Mouse (Mus musculus) hindbrain, embryonic 16.5 days (tissue): ENCODE results near the gene Tbx4. TPM values are rescaled to one million over a fixed set of nuclear protein-coding genes. Genes with fewer than 3 reads are reported as not detected.

Experiments
- ATAC-seq: fragments of 200-750 bp; cut with Nextera tagmentation; 2 replicates; pipeline ENCODE4 v1.8.0; 2017; ENCODE audit warnings: moderate TSS enrichment, moderate library complexity
- H3K27ac ChIP-seq: fragments of 300-500 bp; sonication (generic); 2 replicates; pipeline ENCODE4 v1.5.1; 2014; ENCODE audit warnings: low read depth, mild to moderate bottlenecking, control low read depth, low read length, moderate library complexity
- H3K27me3 ChIP-seq: fragments of 300-500 bp; sonication (generic); replicated peaks from 2 replicates; pipeline ENCODE4 v1.6.1; 2014; ENCODE audit warnings: low read length; ENCODE audit not compliant: control insufficient read depth, insufficient read depth
- H3K36me3 ChIP-seq: fragments of 300-500 bp; sonication (generic); 2 replicates; pipeline ENCODE4 v1.6.1; 2014; ENCODE audit warnings: mild to moderate bottlenecking, low read length, moderate library complexity, mixed read lengths; ENCODE audit not compliant: control insufficient read depth, insufficient read depth
- H3K4me1 ChIP-seq: fragments of 300-500 bp; sonication (generic); 2 replicates; pipeline ENCODE4 v1.6.1; 2014; ENCODE audit warnings: low read depth, low read length; ENCODE audit not compliant: control insufficient read depth, insufficient read depth
- H3K4me2 ChIP-seq: fragments of 300-500 bp; sonication (generic); 2 replicates; pipeline ENCODE4 v1.6.1; 2014; ENCODE audit warnings: mild to moderate bottlenecking, low read length, control low read depth, moderate library complexity
- H3K4me3 ChIP-seq: fragments of 300-500 bp; sonication (generic); 2 replicates; pipeline ENCODE4 v1.5.1; 2014; ENCODE audit warnings: mild to moderate bottlenecking, low read length, control low read depth, moderate library complexity
- H3K9ac ChIP-seq: fragments of 300-500 bp; sonication (generic); 2 replicates; pipeline ENCODE4 v1.6.1; 2014; ENCODE audit warnings: low read depth, mild to moderate bottlenecking, control low read depth, low read length, moderate library complexity
- H3K9me3 ChIP-seq: fragments of 300-500 bp; sonication (generic); 2 replicates; pipeline ENCODE4 v1.6.1; 2014; ENCODE audit warnings: mild to moderate bottlenecking, low read length, moderate library complexity; ENCODE audit not compliant: control insufficient read depth
- WGBS: fragments of 180-500 bp; shearing (Covaris S2); extraction: QIAGEN DNeasy Blood & Tissue Kit; methylation state at CpG from one replicate; pipeline ENCODE4 v1.1.7; 2014; 5-methylcytosine and 5-hydroxymethylcytosine counted together
- polyA plus RNA-seq: library from polyadenylated mRNA; unstranded; fragments of >200 nt; fragmentation: Nextera tagmentation; extraction: Ambion mirVana; gene quantifications from 2 replicates; pipeline ENCODE4 v1.2.1, GENCODE M21; 2015

Tbx4 gene
- polyA plus RNA-seq, result 0.40 TPM in 2 replicates

DNA sequence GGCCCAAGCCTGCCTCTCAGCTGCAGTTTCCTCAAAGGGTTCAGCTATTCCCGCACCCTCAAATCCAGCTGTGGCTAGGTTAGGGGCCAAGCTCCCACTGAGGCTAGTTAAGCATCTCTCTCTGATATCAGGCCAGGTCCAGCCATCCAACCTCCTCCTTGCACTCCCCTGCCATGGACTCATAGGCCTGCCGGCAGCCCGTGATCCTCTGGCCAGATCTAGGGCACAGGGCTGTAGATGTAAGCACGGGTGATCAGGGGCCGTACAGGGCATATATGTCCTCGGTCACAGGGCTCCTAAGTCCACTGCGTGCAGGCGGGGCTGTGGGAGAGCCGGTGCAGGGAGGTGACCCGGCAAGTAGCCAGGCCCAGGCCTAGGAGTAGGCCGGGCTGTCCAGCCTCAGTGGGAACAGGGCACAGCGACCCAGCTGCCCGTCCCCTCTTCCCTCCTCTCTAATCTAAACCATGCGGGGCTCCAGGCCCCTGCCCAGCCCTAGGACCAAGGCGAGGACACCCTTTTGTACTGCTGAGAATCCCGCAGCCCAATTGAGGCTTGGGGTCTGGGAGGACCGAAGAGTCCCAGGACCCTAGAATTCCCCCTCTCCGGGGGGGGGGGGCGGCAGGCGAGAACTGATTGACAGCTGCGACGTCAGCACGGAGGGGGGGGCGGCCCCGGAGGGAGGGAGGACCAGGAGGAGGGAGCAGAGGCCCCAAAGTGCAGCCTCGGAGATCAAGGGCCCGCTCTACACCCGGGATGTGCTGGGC, at the start of gene Tbx4:
TSS of gene Tbx4 (plus strand) at position 758 of the 764 bp plus-strand sequence.
- WGBS, result 15% methylated on average over 20 of the region's 28 CpGs
- H3K27me3 ChIP-seq, result peaks cover 49% of the 10 kb centered on the region
- ATAC-seq, result no peak; the same call in 1 of the 2 replicates

DNA sequence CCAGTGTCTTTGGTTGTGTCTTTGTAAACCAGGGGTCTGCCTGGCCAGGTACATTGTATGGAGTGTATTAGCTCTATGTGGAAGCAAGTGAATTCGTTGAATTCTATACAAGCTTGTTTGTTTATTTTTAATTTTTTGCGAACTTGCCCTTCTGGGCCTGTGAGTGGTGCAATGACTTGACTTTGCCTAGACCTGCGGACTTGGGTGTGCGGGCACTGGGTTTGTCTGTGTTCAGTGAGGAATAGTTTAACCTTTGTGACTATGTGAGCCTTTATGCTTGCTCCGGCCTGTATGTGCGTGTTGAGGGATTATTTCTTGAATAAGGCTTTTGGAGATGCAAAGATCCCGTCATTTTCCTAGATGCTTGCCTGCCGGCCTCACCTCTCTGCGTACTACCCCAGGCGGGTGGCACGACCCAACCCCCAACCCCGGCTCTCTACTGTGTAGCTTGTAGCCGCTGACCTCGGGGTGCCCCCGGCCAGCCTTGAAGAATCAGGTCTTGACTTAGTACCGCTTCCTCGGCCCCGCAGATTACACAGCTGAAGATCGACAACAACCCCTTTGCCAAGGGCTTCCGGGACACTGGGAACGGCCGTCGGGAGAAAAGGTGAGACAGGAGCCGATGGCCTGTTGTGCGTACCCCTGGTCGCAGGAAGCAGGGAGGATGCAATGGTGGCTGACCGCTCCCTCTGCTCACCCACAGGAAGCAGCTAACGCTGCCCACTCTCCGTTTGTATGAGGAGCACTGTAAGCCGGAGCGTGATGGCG, 49.5 kb upstream of the Tbx4 start:
- 2% methylated on average over 31 of the region's 32 CpGs for WGBS
- no peaks in the 10 kb centered on the region for H3K9me3 ChIP-seq
- peak overlapping the region; percentile 7; the same call in 1 of the 2 replicates for H3K4me2 ChIP-seq
- ATAC-seq, result no peak
- no peak overlapping the region for H3K9ac ChIP-seq
- peaks cover 22% of the 10 kb centered on the region for H3K4me1 ChIP-seq
- no peak overlapping the region for H3K27ac ChIP-seq
- peaks cover 49% of the 10 kb centered on the region for H3K27me3 ChIP-seq
- no peaks in the 10 kb centered on the region for H3K36me3 ChIP-seq
- H3K4me3 ChIP-seq, result no peak overlapping the region; the same call in 1 of the 2 replicates

More for the DNA sequence above, at the start of gene Tbx4:
- no peak within 1 kb of the TSS for H3K4me3 ChIP-seq
- H3K4me1 ChIP-seq, result no peaks in the 10 kb centered on the region
- no peak within 1 kb of the TSS for H3K4me2 ChIP-seq
- no peak within 1 kb of the TSS for H3K9ac ChIP-seq
- no peaks in the 10 kb centered on the region for H3K9me3 ChIP-seq
- H3K27ac ChIP-seq, result no peak within 1 kb of the TSS
- no peaks in the 10 kb centered on the region for H3K36me3 ChIP-seq

DNA sequence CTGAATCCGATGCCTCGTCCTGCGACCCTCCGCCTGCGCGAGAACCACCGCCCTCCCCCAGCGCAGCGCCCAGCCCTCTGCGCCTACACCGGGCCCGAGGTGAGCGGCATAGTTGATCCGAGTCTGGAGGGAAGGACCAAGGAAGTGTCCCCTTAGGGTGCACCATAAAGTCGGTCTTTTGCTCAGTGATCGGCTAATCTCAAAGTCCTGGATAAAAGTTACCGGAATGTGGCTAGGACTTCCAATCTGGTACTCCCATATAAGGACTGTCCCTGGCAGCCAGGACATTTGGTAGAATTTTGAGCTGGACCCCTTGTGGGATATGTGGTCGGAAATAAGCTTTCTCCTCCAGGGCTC, 49.0 kb upstream of the Tbx4 start:
- no peak for ATAC-seq
- Histone ChIP-seq H3K4me1 (peaks cover 21% of the 10 kb centered on the region), H3K36me3 (no peaks in the 10 kb centered on the region), H3K4me3 (peak overlapping the region; percentile 25), H3K27ac (no peak overlapping the region), H3K4me2 (peak overlapping the region; percentile 28), H3K9ac (no peak overlapping the region), H3K9me3 (no peaks in the 10 kb centered on the region), H3K27me3 (peaks cover 51% of the 10 kb centered on the region)
- WGBS, result 4% methylated on average over 18 of the region's 18 CpGs

DNA sequence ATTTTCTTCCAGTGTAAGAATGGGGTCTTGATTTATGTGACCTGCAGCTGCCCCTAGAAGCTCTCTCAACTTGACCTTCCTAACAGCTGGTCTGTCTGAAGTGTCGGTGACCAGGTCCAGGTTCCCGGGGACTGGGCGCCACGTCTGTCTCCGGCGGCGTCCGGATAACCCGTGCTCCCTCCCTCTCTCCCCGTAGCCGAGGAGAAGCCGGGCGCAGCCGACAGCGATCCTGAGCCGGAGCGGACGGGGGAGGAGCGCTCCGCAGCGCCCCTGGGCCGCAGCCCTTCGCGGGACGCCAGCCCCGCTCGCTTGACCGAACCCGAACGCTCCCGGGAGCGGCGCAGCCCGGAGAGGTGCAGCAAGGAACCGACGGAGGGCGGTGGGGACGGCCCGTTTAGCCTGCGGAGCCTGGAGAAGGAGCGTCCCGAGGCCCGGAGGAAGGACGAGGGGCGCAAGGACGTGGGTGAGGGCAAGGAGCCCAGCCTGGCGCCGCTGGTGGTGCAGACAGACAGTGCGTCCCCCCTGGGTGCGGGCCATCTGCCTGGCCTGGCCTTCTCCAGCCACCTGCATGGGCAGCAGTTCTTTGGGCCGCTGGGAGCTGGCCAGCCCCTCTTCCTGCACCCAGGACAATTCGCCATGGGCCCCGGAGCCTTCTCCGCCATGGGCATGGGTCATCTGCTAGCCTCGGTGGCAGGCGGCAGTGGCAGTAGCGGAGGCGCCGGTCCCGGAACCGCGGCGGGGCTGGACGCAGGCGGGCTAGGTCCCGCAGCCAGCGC, 48.4 kb upstream of the Tbx4 start:
- WGBS, result 1% methylated on average over 46 of the region's 67 CpGs

DNA sequence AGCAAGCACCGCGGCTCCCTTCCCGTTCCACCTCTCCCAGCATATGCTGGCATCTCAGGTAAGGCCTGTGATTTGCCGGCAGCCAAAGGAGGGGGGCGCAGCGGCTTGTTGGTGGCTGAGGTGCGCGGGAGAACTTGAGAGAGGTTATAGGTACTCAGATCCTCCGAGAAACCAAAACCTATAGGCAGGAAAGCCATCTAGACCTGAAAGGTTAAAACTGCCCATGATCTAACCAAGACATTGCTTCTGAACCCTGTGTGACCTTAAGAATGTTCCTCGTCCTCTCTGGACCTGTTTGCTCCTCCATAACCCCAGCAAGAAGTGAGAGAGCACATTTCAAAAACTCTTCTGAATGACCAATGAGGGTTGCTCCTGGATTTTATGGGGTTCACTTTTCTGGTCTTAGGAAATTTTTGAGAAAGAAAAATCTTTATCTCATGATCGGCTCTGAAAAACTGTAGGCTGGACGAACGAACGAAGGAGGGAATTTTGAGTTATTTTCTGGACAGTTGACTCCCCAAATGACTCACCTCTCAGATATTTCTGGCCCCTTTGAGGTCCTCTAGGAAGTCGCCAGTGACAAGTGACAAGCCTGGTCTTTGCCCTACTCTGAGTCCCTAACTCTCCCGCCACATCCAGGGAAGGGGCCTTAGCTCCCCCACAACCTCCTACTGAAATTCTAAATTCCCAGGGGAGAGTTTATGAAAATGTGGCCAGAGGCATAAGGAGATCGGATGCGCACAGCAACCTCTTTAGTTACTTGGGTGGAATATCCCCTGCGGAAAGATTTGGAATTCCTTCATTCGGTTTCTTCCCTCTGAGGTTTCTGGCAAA, 47.6 kb upstream of the Tbx4 start:
- 6% methylated on average over 20 of the region's 20 CpGs for WGBS
- Histone ChIP-seq H3K9ac (no peak overlapping the region), H3K9me3 (no peaks in the 10 kb centered on the region), H3K4me1 (peaks cover 11% of the 10 kb centered on the region), H3K27me3 (peaks cover 64% of the 10 kb centered on the region), H3K4me3 (no peak overlapping the region), H3K4me2 (no peak overlapping the region), H3K36me3 (no peaks in the 10 kb centered on the region), H3K27ac (no peak overlapping the region)
- ATAC-seq, result no peak

More for the DNA sequence above, 48.4 kb upstream of the Tbx4 start:
- H3K27me3 ChIP-seq, result peaks cover 57% of the 10 kb centered on the region
- peak overlapping the region; percentile 25 for H3K4me3 ChIP-seq
- H3K9me3 ChIP-seq, result no peaks in the 10 kb centered on the region
- no peaks in the 10 kb centered on the region for H3K36me3 ChIP-seq
- peak overlapping the region; percentile 28 for H3K4me2 ChIP-seq
- H3K27ac ChIP-seq, result no peak overlapping the region
- no peak for ATAC-seq
- peaks cover 15% of the 10 kb centered on the region for H3K4me1 ChIP-seq
- peak overlapping the region; percentile 32; the same call in 1 of the 2 replicates for H3K9ac ChIP-seq

DNA sequence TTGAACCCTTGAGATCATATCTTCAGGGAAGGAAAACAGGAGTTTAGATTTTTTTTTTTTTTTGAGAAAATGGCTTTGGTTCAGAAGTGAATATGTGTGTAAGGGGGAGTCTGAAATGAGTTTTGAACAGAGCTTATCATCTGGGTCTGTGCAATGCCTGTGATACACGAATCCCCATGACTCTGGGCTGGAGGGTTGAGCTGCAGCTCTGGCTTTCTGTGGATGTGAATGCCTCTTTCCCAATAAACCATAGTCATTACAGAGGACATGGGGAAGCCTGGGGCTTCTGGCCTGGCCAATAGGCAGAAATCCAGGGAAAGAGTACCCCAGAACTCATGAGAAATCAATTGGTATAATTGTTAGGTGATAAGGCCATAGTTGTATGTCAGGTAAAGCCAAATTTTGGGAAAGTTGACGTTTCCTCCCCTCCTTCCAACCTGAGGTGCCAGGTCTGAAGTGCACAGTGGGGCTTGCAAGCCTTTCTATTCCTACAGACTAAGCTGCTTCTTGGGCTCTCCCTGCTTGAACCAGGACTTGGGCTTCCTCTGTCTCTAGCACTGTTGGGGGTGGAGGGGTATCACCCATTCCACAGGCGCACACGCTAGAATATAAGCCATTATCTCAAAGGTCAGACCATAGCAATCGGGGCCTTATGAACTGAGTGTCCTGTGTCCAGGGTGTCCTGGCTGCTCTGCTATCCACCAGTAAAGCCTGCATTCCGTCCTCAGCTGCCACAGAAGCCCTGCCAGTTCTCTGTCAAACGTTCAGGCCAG, 46.8 kb upstream of the Tbx4 start:
- Histone ChIP-seq H3K36me3 (no peaks in the 10 kb centered on the region), H3K27me3 (peaks cover 65% of the 10 kb centered on the region), H3K27ac (no peak overlapping the region), H3K4me3 (no peak overlapping the region), H3K9me3 (no peaks in the 10 kb centered on the region), H3K4me2 (no peak overlapping the region), H3K9ac (no peak overlapping the region), H3K4me1 (peaks cover 17% of the 10 kb centered on the region)
- no peak for ATAC-seq
- 10% methylated on average over 7 of the region's 7 CpGs for WGBS

GRCm38 (mm10) chr11:85840031-85840802, 46.0 kb upstream of the Tbx4 start:
- no peak overlapping the region for H3K27ac ChIP-seq
- peaks cover 17% of the 10 kb centered on the region for H3K4me1 ChIP-seq
- no peaks in the 10 kb centered on the region for H3K36me3 ChIP-seq
- peaks cover 65% of the 10 kb centered on the region for H3K27me3 ChIP-seq
- no peaks in the 10 kb centered on the region for H3K9me3 ChIP-seq
- peak overlapping the region; percentile 25 for H3K9ac ChIP-seq
- 6% methylated on average over 27 of the region's 27 CpGs for WGBS
- peak overlapping the region; percentile 45 for H3K4me2 ChIP-seq
- no peak for ATAC-seq
- H3K4me3 ChIP-seq, result peak overlapping the region; percentile 4; the same call in 1 of the 2 replicates
